Mouse (Mus musculus): Measurements from ENCODE around the gene Pld2. TPM values are rescaled to one million over a fixed set of nuclear protein-coding genes. Genes with fewer than 3 reads are reported as not detected.

The Pld2 gene
- total and polyA plus RNA-seq, 3 experiments: 0.15 to 0.39 TPM; not detected in 1

GRCm38 (mm10) chr11:70578962-70579361 is 39.1 kb downstream of the Pld2 start:
- Histone ChIP-seq H3K4me1 (ENCODE audit: control insufficient read depth in 1 of 2, insufficient read depth in 2 of 2, low read length in 2 of 2) (peaks cover 11 to 24% of the 10 kb centered on the region in 2 experiments), H3K9ac (ENCODE audit: control insufficient read depth, low read depth, low read length, poor library complexity, severe bottlenecking) (no peak overlapping the region), H3K27ac (ENCODE audit: control insufficient read depth, low read depth, low read length) (no peak overlapping the region), H3K79me2 (ENCODE audit: control insufficient read depth, insufficient read depth, low read length, poor library complexity) (peaks cover 16% of the 10 kb centered on the region), H3K36me3 (ENCODE audit: control insufficient read depth in 1 of 2, insufficient read depth in 2 of 2, low read length in 2 of 2) (peaks cover 0 to 23% of the 10 kb centered on the region in 2 experiments; a peak in 3 of 4 replicates), H3K27me3 (ENCODE audit: control insufficient read depth in 1 of 2, insufficient read depth in 2 of 2, low read length in 2 of 2) (no peaks in the 10 kb centered on the region), H3K4me3 (ENCODE audit: control insufficient read depth in 1 of 2, insufficient read depth in 1 of 2, low read depth in 2 of 2, low read length in 2 of 2) (no peak overlapping the region), H3K9me3 (replicated peaks; ENCODE audit: insufficient read depth, low read length) (no peaks in the 10 kb centered on the region)
- no peak for TF ChIP-seq CTCF (IDR thresholded peaks at IDR 0.05 in 2 of 3, conservative IDR thresholded peaks at IDR 0.05 in 1 of 3; ENCODE audit: control insufficient read depth in 1 of 3, insufficient read depth in 1 of 3, low read depth in 2 of 3, low read length in 3 of 3, poor library complexity in 1 of 3, severe bottlenecking in 1 of 3)
- no peak for TF ChIP-seq ETS1 (IDR thresholded peaks at IDR 0.05; ENCODE audit: low read depth, low read length)
- no peak for TF ChIP-seq KAT2A (conservative IDR thresholded peaks at IDR 0.05; ENCODE audit: low read depth, low read length)
- TF ChIP-seq NELFE (IDR thresholded peaks at IDR 0.05; ENCODE audit: low read depth, low read length): no peak
- TF ChIP-seq NRF1 (IDR thresholded peaks at IDR 0.05; ENCODE audit: insufficient read depth, low read depth, low read length, poor library complexity, severe bottlenecking): no peak
- no peak for TF ChIP-seq JUND (IDR thresholded peaks at IDR 0.05; ENCODE audit: low read depth, low read length)
- no peak for TF ChIP-seq GABPA (IDR thresholded peaks at IDR 0.05; ENCODE audit: low read depth, low read length)
- TF ChIP-seq MAX (IDR thresholded peaks at IDR 0.05; ENCODE audit: low read length): no peak
- no peak for TF ChIP-seq POLR2AphosphoS2 (IDR thresholded peaks at IDR 0.05; ENCODE audit: low read length)
- TF ChIP-seq POLR2AphosphoS5 (IDR thresholded peaks at IDR 0.05; ENCODE audit: borderline replicate concordance, low read depth, low read length): no peak
- TF ChIP-seq UBTF (IDR thresholded peaks at IDR 0.05; ENCODE audit: borderline replicate concordance, insufficient read depth, low read depth, low read length): no peak
- TF ChIP-seq CHD1 (IDR thresholded peaks at IDR 0.05; ENCODE audit: low read depth, low read length): no peak
- no peak for TF ChIP-seq ZMIZ1 (IDR thresholded peaks at IDR 0.05; ENCODE audit: low read depth, low read length)
- TF ChIP-seq USF2 (IDR thresholded peaks at IDR 0.05; ENCODE audit: borderline replicate concordance in 1 of 2, insufficient read depth in 1 of 2, low read depth in 1 of 2, low read length in 2 of 2): no peak
- TF ChIP-seq MYC (IDR thresholded peaks at IDR 0.05; ENCODE audit: low read depth, low read length): no peak
- no peak for TF ChIP-seq MAZ (IDR thresholded peaks at IDR 0.05; ENCODE audit: low read depth, low read length)
- DNase-seq (ENCODE audit: low read depth, low spot score): no peak

GRCm38 (mm10) chr11:70579710-70580357 is 40.0 kb downstream of the Pld2 start:
- DNase-seq (ENCODE audit: low read depth, low spot score): no peak
- H3K36me3 ChIP-seq (ENCODE audit: control insufficient read depth in 1 of 2, insufficient read depth in 2 of 2, low read length in 2 of 2): peaks cover 0 to 23% of the 10 kb centered on the region in 2 experiments; a peak in 3 of 4 replicates
- no peak overlapping the region for H3K9ac ChIP-seq (ENCODE audit: control insufficient read depth, low read depth, low read length, poor library complexity, severe bottlenecking)
- H3K9me3 ChIP-seq (replicated peaks; ENCODE audit: insufficient read depth, low read length): no peaks in the 10 kb centered on the region
- H3K27ac ChIP-seq (ENCODE audit: control insufficient read depth, low read depth, low read length): no peak overlapping the region
- peaks cover 16% of the 10 kb centered on the region for H3K79me2 ChIP-seq (ENCODE audit: control insufficient read depth, insufficient read depth, low read length, poor library complexity)
- TF ChIP-seq RAD21 (IDR thresholded peaks at IDR 0.05; ENCODE audit: low read depth, low read length) (no peak), NELFE (IDR thresholded peaks at IDR 0.05; ENCODE audit: low read depth, low read length) (no peak), MAFK (IDR thresholded peaks at IDR 0.05; ENCODE audit: borderline replicate concordance, low read depth, low read length) (no peak), MXI1 (IDR thresholded peaks at IDR 0.05; ENCODE audit: low read depth, low read length) (no peak), USF1 (IDR thresholded peaks at IDR 0.05; ENCODE audit: low read depth, low read length) (no peak), MYC (IDR thresholded peaks at IDR 0.05; ENCODE audit: low read depth, low read length) (no peak), JUND (IDR thresholded peaks at IDR 0.05; ENCODE audit: low read depth, low read length) (no peak), GATA1 (IDR thresholded peaks at IDR 0.05; ENCODE audit: low read depth, low read length) (no peak), EP300 (IDR thresholded peaks at IDR 0.05; ENCODE audit: low read depth in 1 of 2, low read length in 2 of 2) (no peak), ZMIZ1 (IDR thresholded peaks at IDR 0.05; ENCODE audit: low read depth, low read length) (no peak), SMC3 (IDR thresholded peaks at IDR 0.05; ENCODE audit: low read depth, low read length) (no peak), MEF2A (IDR thresholded peaks at IDR 0.05; ENCODE audit: extremely low read depth, insufficient replicate concordance, low read depth, low read length, poor library complexity, severe bottlenecking) (no peak), ETS1 (IDR thresholded peaks at IDR 0.05; ENCODE audit: low read depth, low read length) (no peak)
- no peaks in the 10 kb centered on the region for H3K27me3 ChIP-seq (ENCODE audit: control insufficient read depth in 1 of 2, insufficient read depth in 2 of 2, low read length in 2 of 2)
- H3K4me1 ChIP-seq (ENCODE audit: control insufficient read depth in 1 of 2, insufficient read depth in 2 of 2, low read length in 2 of 2): peaks cover 11 to 24% of the 10 kb centered on the region in 2 experiments
- no peak overlapping the region for H3K4me3 ChIP-seq (ENCODE audit: control insufficient read depth in 1 of 2, insufficient read depth in 1 of 2, low read depth in 2 of 2, low read length in 2 of 2)

All from MEL (cell line).